Mouse (Mus musculus): ENCODE measurements around the gene Dcps. TPM values are rescaled to one million over a fixed set of nuclear protein-coding genes. Genes with fewer than 3 reads are reported as not detected.

Gene Dcps
- polyA plus RNA-seq, 1 experiment: 33.1 TPM

- no peak for DNase-seq (ENCODE audit: low spot score)
These were observed 66.9 kb downstream of the Dcps start for GRCm38 (mm10) chr9:35108916-35109315.

- DNase-seq (ENCODE audit: low spot score): no peak
These were observed 67.8 kb downstream of the Dcps start for GRCm38 (mm10) chr9:35108066-35108465.

GRCm38 (mm10) chr9:35107396-35107795, 68.5 kb downstream of the Dcps start:
- DNase-seq (ENCODE audit: low spot score): no peak

- no peak for DNase-seq (ENCODE audit: low spot score)
These were observed 69.7 kb downstream of the Dcps start for GRCm38 (mm10) chr9:35105884-35106880.

- DNase-seq (ENCODE audit: low spot score): no peak
These were observed 70.4 kb downstream of the Dcps start for GRCm38 (mm10) chr9:35105438-35105837.

GRCm38 (mm10) chr9:35104711-35105110, 71.2 kb downstream of the Dcps start:
- no peak for DNase-seq (ENCODE audit: low spot score)

- DNase-seq (ENCODE audit: low spot score): no peak
These were observed 77.1 kb downstream of the Dcps start for GRCm38 (mm10) chr9:35098762-35099161.

- DNase-seq (ENCODE audit: low spot score): no peak
These were observed 78.0 kb downstream of the Dcps start for GRCm38 (mm10) chr9:35097901-35098300.

GRCm38 (mm10) chr9:35095726-35096125, 80.1 kb downstream of the Dcps start:
- DNase-seq (ENCODE audit: low spot score): no peak

- no peak for DNase-seq (ENCODE audit: low spot score)
These were observed 82.5 kb downstream of the Dcps start for GRCm38 (mm10) chr9:35093350-35093749.

GRCm38 (mm10) chr9:35092904-35093303, 83.0 kb downstream of the Dcps start:
- DNase-seq (ENCODE audit: low spot score): no peak

Other genes with a start within 250 kb of the Dcps start
- 5.1 and 11.2 TPM in 2 replicates for gene St3gal4, start 56.8 kb downstream of the Dcps start, polyA plus RNA-seq (2012; rRNA removed)
- gene Srpr, start 24.1 kb upstream of the Dcps start, polyA plus RNA-seq (2012; rRNA removed): 75.8 and 86.4 TPM in 2 replicates
- gene Tirap, start 24.2 kb upstream of the Dcps start, polyA plus RNA-seq (2012; rRNA removed): 13.1 and 15.6 TPM in 2 replicates
- 38.4 and 46.4 TPM in 2 replicates for gene Foxred1, start 35.0 kb upstream of the Dcps start, polyA plus RNA-seq (2012; rRNA removed)
- gene Fam118b, start 91.7 kb upstream of the Dcps start, polyA plus RNA-seq (2012; rRNA removed): 12.5 and 16.1 TPM in 2 replicates
- gene Rpusd4, start 91.8 kb upstream of the Dcps start, polyA plus RNA-seq (2012; rRNA removed): 13.7 and 14.8 TPM in 2 replicates
- 14.9 and 18.8 TPM in 2 replicates for gene Cdon, start 245.1 kb upstream of the Dcps start, polyA plus RNA-seq (2012; rRNA removed)

All from urinary bladder, adult 2 months (tissue).